Mouse (Mus musculus) liver, adult 2 months (tissue): Measurements from ENCODE around the gene Actr8.

ENCODE experiments used
- CTCF ChIP-seq: fragments of 200-500 bp; IDR thresholded peaks from 2 replicates; pipeline ENCODE4 v1.5.1; 2011; ENCODE audit warnings: low read depth, low read length, control low read depth
- POLR2A ChIP-seq: fragments of 200-500 bp; IDR thresholded peaks from 2 replicates; pipeline ENCODE4 v1.6.1; 2011; ENCODE audit warnings: low read length, control low read depth; ENCODE audit not compliant: insufficient read depth; ENCODE audit errors: extremely low read depth

GRCm38 (mm10) chr14:29987276-29987675 is 9.1 kb downstream of the Actr8 start:
- no peak for TF ChIP-seq CTCF
- no peak for TF ChIP-seq POLR2A
